Mouse (Mus musculus) embryonic facial prominence, embryonic 12.5 days (tissue): Measurements from ENCODE around the gene Mex3d. TPM values are rescaled to one million over a fixed set of nuclear protein-coding genes. Genes with fewer than 3 reads are reported as not detected.
A peak's percentile ranks its signal among the peaks of the same experiment; 100 is the strongest.

ENCODE experiments used
- ATAC-seq: fragments of 200-750 bp; cut with Nextera tagmentation; 2 replicates; pipeline ENCODE4 v1.8.0; 2017; ENCODE audit not compliant: insufficient number of reproducible peaks, insufficient read depth, low FRiP score, low TSS enrichment
- H3K27ac ChIP-seq: fragments of 300-500 bp; sonication (generic); 2 replicates; pipeline ENCODE4 v1.5.1; 2016; ENCODE audit warnings: mild to moderate bottlenecking
- H3K27me3 ChIP-seq: fragments of 300-500 bp; sonication (generic); 2 replicates; pipeline ENCODE4 v1.6.1; 2016; ENCODE audit warnings: mild to moderate bottlenecking, moderate library complexity
- H3K36me3 ChIP-seq: fragments of 300-500 bp; sonication (generic); 2 replicates; pipeline ENCODE4 v1.6.1; 2016; ENCODE audit warnings: mild to moderate bottlenecking
- H3K4me1 ChIP-seq: fragments of 300-500 bp; sonication (generic); 2 replicates; pipeline ENCODE4 v1.6.1; 2016
- H3K4me2 ChIP-seq: fragments of 300-500 bp; sonication (generic); replicated peaks from 2 replicates; pipeline ENCODE4 v1.6.1; 2016; ENCODE audit warnings: mild to moderate bottlenecking, moderate library complexity
- H3K4me3 ChIP-seq: fragments of 300-500 bp; sonication (generic); 2 replicates; pipeline ENCODE4 v1.5.1; 2016; ENCODE audit warnings: mild to moderate bottlenecking
- H3K9ac ChIP-seq: fragments of 300-500 bp; sonication (generic); 2 replicates; pipeline ENCODE4 v1.6.1; 2016; ENCODE audit warnings: mild to moderate bottlenecking, moderate library complexity
- H3K9me3 ChIP-seq: fragments of 300-500 bp; sonication (generic); 2 replicates; pipeline ENCODE4 v1.6.1; 2016; ENCODE audit warnings: mild to moderate bottlenecking, moderate library complexity
- WGBS: fragments of 180-500 bp; shearing (Covaris S2); methylation state at CpG from one replicate; pipeline ENCODE4 v1.1.7; 2016; 5-methylcytosine and 5-hydroxymethylcytosine counted together
- polyA plus RNA-seq: library from polyadenylated mRNA; unstranded; fragments of >200 nt; fragmentation: Nextera tagmentation; extraction: Ambion mirVana; gene quantifications from 2 replicates; pipeline ENCODE4 v1.2.1, GENCODE M21; 2016

The Mex3d gene
- polyA plus RNA-seq, 1 experiment from 2014 or later, result 14.9 TPM

- Histone ChIP-seq H3K27ac (peak overlapping the region; percentile 89), H3K4me1 (peaks cover 38% of the 10 kb centered on the region), H3K4me2 (peak overlapping the region; percentile 81), H3K9ac (peak overlapping the region; percentile 90), H3K36me3 (peaks cover 53% of the 10 kb centered on the region), H3K27me3 (no peaks in the 10 kb centered on the region), H3K9me3 (no peaks in the 10 kb centered on the region), H3K4me3 (peak overlapping the region; percentile 98)
- no peak for ATAC-seq
- 8% methylated on average over 7 of the region's 7 CpGs for WGBS
Measured at GRCm38 (mm10) chr10:80385310-80385709, 2.1 kb downstream of the Mex3d start.

- Histone ChIP-seq H3K4me1 (peaks cover 38% of the 10 kb centered on the region), H3K27me3 (no peaks in the 10 kb centered on the region), H3K27ac (peak overlapping the region; percentile 89), H3K4me3 (peak overlapping the region; percentile 98), H3K9ac (peak overlapping the region; percentile 90), H3K36me3 (peaks cover 51% of the 10 kb centered on the region), H3K9me3 (no peaks in the 10 kb centered on the region), H3K4me2 (peak overlapping the region; percentile 81)
- no peak for ATAC-seq
- 75% methylated on average over 7 of the region's 7 CpGs for WGBS
Measured at GRCm38 (mm10) chr10:80384709-80385108, 2.8 kb downstream of the Mex3d start.

- Histone ChIP-seq H3K27ac (0 out of 2 replicates have a peak overlapping the region, but pooled peaks have one; percentile 17), H3K4me1 (peaks cover 38% of the 10 kb centered on the region), H3K9me3 (no peaks in the 10 kb centered on the region), H3K9ac (peak overlapping the region; percentile 90), H3K4me2 (peak overlapping the region; percentile 81), H3K36me3 (peaks cover 55% of the 10 kb centered on the region), H3K4me3 (peak overlapping the region; percentile 98), H3K27me3 (no peaks in the 10 kb centered on the region)
- no peak for ATAC-seq
- WGBS, result 78% methylated on average over 4 of the region's 4 CpGs
Measured at GRCm38 (mm10) chr10:80384115-80384639, 3.3 kb downstream of the Mex3d start.

- no peak for ATAC-seq
- Histone ChIP-seq H3K4me2 (0 out of 2 replicates have a peak overlapping the region, but pooled peaks have one; percentile 81), H3K36me3 (peaks cover 56% of the 10 kb centered on the region), H3K9ac (0 out of 2 replicates have a peak overlapping the region, but pooled peaks have one; percentile 2), H3K9me3 (no peaks in the 10 kb centered on the region), H3K27ac (no peak overlapping the region), H3K4me3 (no peak overlapping the region), H3K4me1 (peaks cover 35% of the 10 kb centered on the region), H3K27me3 (no peaks in the 10 kb centered on the region)
- 67% methylated on average over 4 of the region's 4 CpGs for WGBS
Measured at GRCm38 (mm10) chr10:80383431-80383830, 4.0 kb downstream of the Mex3d start.

GRCm38 (mm10) chr10:80382641-80383365 lies 4.7 kb downstream of the Mex3d start:
- Histone ChIP-seq H3K27ac (no peak overlapping the region), H3K36me3 (peaks cover 56% of the 10 kb centered on the region), H3K9ac (no peak overlapping the region), H3K27me3 (no peaks in the 10 kb centered on the region), H3K4me2 (no peak overlapping the region), H3K4me3 (no peak overlapping the region), H3K9me3 (no peaks in the 10 kb centered on the region), H3K4me1 (peaks cover 30% of the 10 kb centered on the region)
- ATAC-seq, result no peak
- WGBS, result 81% methylated on average over 7 of the region's 7 CpGs

- no peaks in the 10 kb centered on the region for H3K27me3 ChIP-seq
- WGBS, result 49% methylated on average over 10 of the region's 10 CpGs
- H3K4me1 ChIP-seq, result 0 out of 2 replicates have a peak, but pooled peaks cover under 1% of the 10 kb centered on the region
- H3K4me3 ChIP-seq, result no peak overlapping the region
- H3K9me3 ChIP-seq, result no peaks in the 10 kb centered on the region
- H3K36me3 ChIP-seq, result peaks cover 32% of the 10 kb centered on the region
- no peak for ATAC-seq
- no peak overlapping the region for H3K27ac ChIP-seq
- no peak overlapping the region for H3K4me2 ChIP-seq
- no peak overlapping the region for H3K9ac ChIP-seq
Measured at GRCm38 (mm10) chr10:80377716-80378115, 9.7 kb downstream of the Mex3d start.

GRCm38 (mm10) chr10:80376160-80376559 lies 11.3 kb downstream of the Mex3d start:
- no peaks in the 10 kb centered on the region for H3K27me3 ChIP-seq
- H3K27ac ChIP-seq, result no peak overlapping the region
- H3K4me2 ChIP-seq, result no peak overlapping the region
- H3K9ac ChIP-seq, result no peak overlapping the region
- ATAC-seq, result no peak
- no peaks in the 10 kb centered on the region for H3K9me3 ChIP-seq
- peaks cover 7% of the 10 kb centered on the region; the same call in 1 of the 2 replicates for H3K4me1 ChIP-seq
- no peak overlapping the region for H3K4me3 ChIP-seq
- WGBS, result 5% methylated on average over 7 of the region's 7 CpGs
- H3K36me3 ChIP-seq, result peaks cover 16% of the 10 kb centered on the region

- Histone ChIP-seq H3K4me2 (no peak overlapping the region), H3K9ac (no peak overlapping the region), H3K4me3 (no peak overlapping the region), H3K4me1 (peaks cover 7% of the 10 kb centered on the region; the same call in 1 of the 2 replicates), H3K27me3 (no peaks in the 10 kb centered on the region), H3K9me3 (no peaks in the 10 kb centered on the region), H3K36me3 (no peaks in the 10 kb centered on the region; the same call in 1 of the 2 replicates), H3K27ac (no peak overlapping the region)
- 15% methylated on average over 6 of the region's 6 CpGs for WGBS
- ATAC-seq, result no peak
Measured at GRCm38 (mm10) chr10:80374063-80374462, 13.4 kb downstream of the Mex3d start.

GRCm38 (mm10) chr10:80372706-80373105 lies 14.8 kb downstream of the Mex3d start:
- ATAC-seq, result no peak
- no peaks in the 10 kb centered on the region for H3K9me3 ChIP-seq
- peaks cover 7% of the 10 kb centered on the region; the same call in 1 of the 2 replicates for H3K4me1 ChIP-seq
- 0 out of 2 replicates have a peak, but pooled peaks cover 3% of the 10 kb centered on the region for H3K27me3 ChIP-seq
- H3K4me2 ChIP-seq, result no peak overlapping the region
- no peak overlapping the region for H3K4me3 ChIP-seq
- no peak overlapping the region for H3K9ac ChIP-seq
- 83% methylated on average over 6 of the region's 6 CpGs for WGBS
- no peaks in the 10 kb centered on the region for H3K36me3 ChIP-seq
- no peak overlapping the region for H3K27ac ChIP-seq

GRCm38 (mm10) chr10:80371983-80372382 lies 15.5 kb downstream of the Mex3d start:
- Histone ChIP-seq H3K4me3 (peak overlapping the region; percentile 31; the same call in 1 of the 2 replicates), H3K36me3 (no peaks in the 10 kb centered on the region), H3K4me2 (peak overlapping the region; percentile 37), H3K27ac (peak overlapping the region; percentile 36; the same call in 1 of the 2 replicates), H3K4me1 (peaks cover 7% of the 10 kb centered on the region; the same call in 1 of the 2 replicates), H3K9me3 (no peaks in the 10 kb centered on the region), H3K27me3 (0 out of 2 replicates have a peak, but pooled peaks cover 6% of the 10 kb centered on the region), H3K9ac (no peak overlapping the region)
- WGBS, result 50% methylated on average over 9 of the region's 9 CpGs
- ATAC-seq, result no peak

- Histone ChIP-seq H3K36me3 (no peaks in the 10 kb centered on the region), H3K9me3 (no peaks in the 10 kb centered on the region), H3K4me1 (peaks cover 7% of the 10 kb centered on the region; the same call in 1 of the 2 replicates), H3K27ac (peak overlapping the region; percentile 36; the same call in 1 of the 2 replicates), H3K27me3 (0 out of 2 replicates have a peak, but pooled peaks cover 6% of the 10 kb centered on the region), H3K9ac (no peak overlapping the region), H3K4me3 (peak overlapping the region; percentile 31), H3K4me2 (peak overlapping the region; percentile 37)
- WGBS, result 3% methylated on average over 12 of the region's 12 CpGs
- peak; percentile 66; the same call in 1 of the 2 replicates for ATAC-seq
Measured at GRCm38 (mm10) chr10:80371411-80371966, 16.0 kb downstream of the Mex3d start.
